Mouse (Mus musculus) CH12.LX (cell line): ENCODE results near the gene Trim69. TPM values are rescaled to one million over a fixed set of nuclear protein-coding genes. Genes with fewer than 3 reads are reported as not detected.

ENCODE experiments used
- DNase-seq: peaks from one replicate; pipeline ENCODE4 v3.0.0-alpha.2; 2013; ENCODE audit errors: extremely low read depth
- H3K27ac ChIP-seq: 2 replicates; pipeline ENCODE4 v1.5.1; 2012; ENCODE audit warnings: low read depth, mild to moderate bottlenecking, control low read depth, moderate library complexity; ENCODE audit not compliant: insufficient read depth
- H3K27me3 ChIP-seq: replicated peaks from 2 replicates; pipeline ENCODE3; 2012; ENCODE audit warnings: inconsistent platforms
- H3K36me3 ChIP-seq, 2 experiments: replicated peaks in 1 of 2; 2 replicates each; pipeline versions ENCODE3 to v1.6.1; 2012; ENCODE audit warnings: inconsistent platforms in 1 of 2, low read length in 1 of 2, mild to moderate bottlenecking in 1 of 2, mixed read lengths in 1 of 2, moderate library complexity in 1 of 2; ENCODE audit not compliant: control insufficient read depth in 1 of 2, insufficient read depth in 1 of 2
- H3K4me1 ChIP-seq, 2 experiments: 2 replicates each; pipeline ENCODE4 v1.6.1; 2012; ENCODE audit warnings: inconsistent platforms in 1 of 2, moderate library complexity in 1 of 2; ENCODE audit not compliant: insufficient read depth in 2 of 2, control insufficient read depth in 1 of 2
- H3K4me2 ChIP-seq: 2 replicates; pipeline ENCODE4 v1.6.1; 2012; ENCODE audit warnings: low read depth, mild to moderate bottlenecking, control low read depth; ENCODE audit not compliant: poor library complexity, insufficient read depth, severe bottlenecking
- H3K4me3 ChIP-seq, 3 experiments: fragments of 150-350 bp in 1 of 3; sonication (generic) in 1 of 3; replicated peaks in 1 of 3; 2 replicates each; pipeline versions ENCODE3 to v1.5.1; 2011 to 2012; ENCODE audit warnings: low read depth in 2 of 3, low read length in 2 of 3, mild to moderate bottlenecking in 2 of 3, moderate library complexity in 2 of 3, control low read depth in 1 of 3, improper control_type of control experiment in 1 of 3, inconsistent platforms in 1 of 3, mixed read lengths in 1 of 3; ENCODE audit not compliant: poor library complexity in 1 of 3
- H3K79me2 ChIP-seq: replicated peaks from 2 replicates; pipeline ENCODE4 v1.6.1; 2012; ENCODE audit warnings: mild to moderate bottlenecking, moderate library complexity; ENCODE audit not compliant: control insufficient read depth, poor library complexity, insufficient read depth, severe bottlenecking; ENCODE audit errors: extremely low read depth
- H3K9ac ChIP-seq: 2 replicates; pipeline ENCODE4 v1.6.1; 2012; ENCODE audit warnings: low read depth, mild to moderate bottlenecking, control low read depth, moderate library complexity; ENCODE audit not compliant: insufficient read depth
- H3K9me3 ChIP-seq: replicated peaks from 2 replicates; pipeline ENCODE3; 2012; ENCODE audit warnings: low read length, inconsistent platforms, mixed read lengths
- BHLHE40 ChIP-seq: IDR thresholded peaks from 2 replicates; pipeline ENCODE4 v1.6.1; 2011; ENCODE audit warnings: mild to moderate bottlenecking, low read depth, low read length, improper control_type of control experiment
- CHD1 ChIP-seq: IDR thresholded peaks from 2 replicates; pipeline ENCODE4 v1.6.1; 2012; ENCODE audit warnings: low read depth, low read length, improper control_type of control experiment, inconsistent platforms
- CHD2 ChIP-seq: IDR thresholded peaks from 2 replicates; pipeline ENCODE4 v1.6.1; 2011; ENCODE audit warnings: low read length, improper control_type of control experiment
- CTCF ChIP-seq, 2 experiments: IDR thresholded peaks in 1 of 2; conservative IDR thresholded peaks in 1 of 2; 2 replicates each; pipeline ENCODE4 v1.5.1; 2011 to 2012; ENCODE audit warnings: low read depth in 2 of 2, low read length in 2 of 2, improper control_type of control experiment in 1 of 2, inconsistent platforms in 1 of 2, mild to moderate bottlenecking in 1 of 2, moderate library complexity in 1 of 2
- E2F4 ChIP-seq: IDR thresholded peaks from 2 replicates; pipeline ENCODE4 v1.6.1; 2011; ENCODE audit warnings: low read depth, low read length, improper control_type of control experiment; ENCODE audit not compliant: insufficient replicate concordance
- ELF1 ChIP-seq: IDR thresholded peaks from 2 replicates; pipeline ENCODE4 v1.6.1; 2014; ENCODE audit warnings: low read depth, mild to moderate bottlenecking, inconsistent platforms, low read length, improper control_type of control experiment
- EP300 ChIP-seq: IDR thresholded peaks from 2 replicates; pipeline ENCODE4 v1.6.1; 2011; ENCODE audit warnings: low read length, improper control_type of control experiment
- ETS1 ChIP-seq: conservative IDR thresholded peaks from 2 replicates; pipeline ENCODE4 v1.6.1; 2012; ENCODE audit warnings: low read depth, mild to moderate bottlenecking, inconsistent platforms, low read length, improper control_type of control experiment, moderate library complexity
- GABPA ChIP-seq: IDR thresholded peaks from 2 replicates; pipeline ENCODE4 v1.6.1; 2012; ENCODE audit warnings: low read depth, low read length, improper control_type of control experiment, inconsistent platforms; ENCODE audit not compliant: insufficient replicate concordance
- HCFC1 ChIP-seq: IDR thresholded peaks from 2 replicates; pipeline ENCODE4 v1.6.1; 2012; ENCODE audit warnings: low read depth, mild to moderate bottlenecking, inconsistent platforms, low read length, improper control_type of control experiment
- IRF4 ChIP-seq: IDR thresholded peaks from 2 replicates; pipeline ENCODE4 v1.6.1; 2014; ENCODE audit warnings: low read depth, mild to moderate bottlenecking, inconsistent platforms, low read length, improper control_type of control experiment
- JUN ChIP-seq: IDR thresholded peaks from 2 replicates; pipeline ENCODE4 v1.6.1; 2011; ENCODE audit warnings: low read depth, mild to moderate bottlenecking, low read length, improper control_type of control experiment, moderate library complexity; ENCODE audit not compliant: insufficient read depth
- JUND ChIP-seq: conservative IDR thresholded peaks from 2 replicates; pipeline ENCODE4 v1.6.1; 2011; ENCODE audit warnings: low read depth, low read length, improper control_type of control experiment
- KAT2A ChIP-seq: IDR thresholded peaks from 2 replicates; pipeline ENCODE4 v1.6.1; 2012; ENCODE audit warnings: low read length, improper control_type of control experiment, inconsistent platforms; ENCODE audit not compliant: insufficient replicate concordance
- MAFK ChIP-seq: IDR thresholded peaks from 2 replicates; pipeline ENCODE4 v1.6.1; 2011; ENCODE audit warnings: low read length, improper control_type of control experiment; ENCODE audit not compliant: insufficient replicate concordance
- MAX ChIP-seq: IDR thresholded peaks from 2 replicates; pipeline ENCODE4 v1.6.1; 2011; ENCODE audit warnings: low read length, improper control_type of control experiment
- MAZ ChIP-seq: IDR thresholded peaks from 2 replicates; pipeline ENCODE4 v1.6.1; 2012; ENCODE audit warnings: low read depth, mild to moderate bottlenecking, inconsistent platforms, low read length, improper control_type of control experiment, moderate library complexity
- MEF2A ChIP-seq: IDR thresholded peaks from 2 replicates; pipeline ENCODE4 v1.6.1; 2014; ENCODE audit warnings: low read depth, mild to moderate bottlenecking, inconsistent platforms, low read length, improper control_type of control experiment, borderline replicate concordance
- MXI1 ChIP-seq: IDR thresholded peaks from 2 replicates; pipeline ENCODE4 v1.6.1; 2011; ENCODE audit warnings: mild to moderate bottlenecking, low read depth, low read length, improper control_type of control experiment
- MYC ChIP-seq: IDR thresholded peaks from 2 replicates; pipeline ENCODE4 v1.6.1; 2011; ENCODE audit warnings: low read depth, mild to moderate bottlenecking, improper control_type of control experiment, low read length
- NELFE ChIP-seq: IDR thresholded peaks from 2 replicates; pipeline ENCODE4 v1.6.1; 2011; ENCODE audit warnings: low read depth, low read length, improper control_type of control experiment
- NRF1 ChIP-seq: IDR thresholded peaks from 2 replicates; pipeline ENCODE4 v1.6.1; 2014; ENCODE audit warnings: low read depth, mild to moderate bottlenecking, inconsistent platforms, low read length, improper control_type of control experiment, moderate library complexity
- PAX5 ChIP-seq: IDR thresholded peaks from 2 replicates; pipeline ENCODE4 v1.6.1; 2012; ENCODE audit warnings: low read length, inconsistent platforms, mixed read lengths
- POLR2A ChIP-seq: IDR thresholded peaks from 2 replicates; pipeline ENCODE4 v1.6.1; 2011; ENCODE audit warnings: low read depth, mild to moderate bottlenecking, improper control_type of control experiment, low read length
- POLR2AphosphoS2 ChIP-seq: IDR thresholded peaks from 2 replicates; pipeline ENCODE4 v1.6.1; 2011; ENCODE audit warnings: low read depth, low read length, improper control_type of control experiment
- SIN3A ChIP-seq: IDR thresholded peaks from 2 replicates; pipeline ENCODE4 v1.6.1; 2012; ENCODE audit warnings: low read length, improper control_type of control experiment, inconsistent platforms
- TBP ChIP-seq: conservative IDR thresholded peaks from 2 replicates; pipeline ENCODE4 v1.6.1; 2011; ENCODE audit warnings: low read depth, low read length, improper control_type of control experiment
- TCF12 ChIP-seq: IDR thresholded peaks from 2 replicates; pipeline ENCODE4 v1.6.1; 2014; ENCODE audit warnings: low read depth, mild to moderate bottlenecking, inconsistent platforms, low read length, improper control_type of control experiment
- UBTF ChIP-seq: IDR thresholded peaks from 2 replicates; pipeline ENCODE4 v1.6.1; 2012; ENCODE audit warnings: low read depth, mild to moderate bottlenecking, inconsistent platforms, low read length, improper control_type of control experiment, moderate library complexity
- USF1 ChIP-seq: IDR thresholded peaks from 2 replicates; pipeline ENCODE4 v1.6.1; 2014; ENCODE audit warnings: low read depth, mild to moderate bottlenecking, inconsistent platforms, low read length, improper control_type of control experiment
- USF2 ChIP-seq: conservative IDR thresholded peaks from 2 replicates; pipeline ENCODE4 v1.6.1; 2011; ENCODE audit warnings: low read depth, low read length, improper control_type of control experiment
- ZC3H11A ChIP-seq: IDR thresholded peaks from 2 replicates; pipeline ENCODE4 v1.6.1; 2012; ENCODE audit warnings: low read depth, mild to moderate bottlenecking, inconsistent platforms, low read length, improper control_type of control experiment
- ZKSCAN1 ChIP-seq: IDR thresholded peaks from 2 replicates; pipeline ENCODE4 v1.6.1; 2012; ENCODE audit warnings: low read depth, inconsistent platforms, low read length, improper control_type of control experiment, borderline replicate concordance
- ZMIZ1 ChIP-seq: IDR thresholded peaks from 2 replicates; pipeline ENCODE4 v1.6.1; 2012; ENCODE audit warnings: low read depth, mild to moderate bottlenecking, inconsistent platforms, low read length, improper control_type of control experiment
- dilution Hi-C: fragments of 300-500 bp; cut with MboI; formaldehyde crosslinking; loops from 2 replicates; pipeline ENCODE4 v1.14.3; 2020; ENCODE audit warnings: low sequenced_read_pairs; ENCODE audit not compliant: extremely low pct_unique_long_range_greater_than_20kb, extremely low pct_ligation_motif_present
- in situ Hi-C: fragments of 300-500 bp; cut with MboI; formaldehyde crosslinking; loops from 3 replicates; pipeline ENCODE4 v1.14.3; 2019; ENCODE audit warnings: low sequenced_read_pairs, low pct_ligation_motif_present, low pct_unique_long_range_greater_than_20kb, mixed read lengths
- polyA plus RNA-seq: library from polyadenylated mRNA; unstranded; fragments of >175 nt; gene quantifications from 2 replicates; pipeline ENCODE4 v1.2.1, GENCODE M21; 2012; ENCODE audit warnings: low read depth; ENCODE audit not compliant: insufficient read length
- total RNA-seq, 2 experiments: library from RNA; depleted of rRNA; stranded (reverse); fragments of 300-350 nt in 1 of 2; fragments of >200 nt in 1 of 2; gene quantifications; 2 replicates each; pipeline ENCODE4 v1.2.3; 2012 to 2014

The Trim69 gene
- total and polyA plus RNA-seq, 3 experiments = 0.08 to 0.24 (median 0.13) TPM

GRCm38 (mm10) chr2:122146687-122147086, 13.8 kb upstream of the Trim69 start (continued):
- TF ChIP-seq ZC3H11A (no peak), ZMIZ1 (peak; percentile 55; the same call in 1 of the 2 replicates), UBTF (no peak), E2F4 (no peak), ELF1 (peak; percentile 6; the same call in 1 of the 2 replicates), EP300 (no peak), TBP (no peak), MAFK (no peak), IRF4 (0 out of 2 replicates have a peak, but pooled peaks have one; percentile 30), CHD2 (0 out of 2 replicates have a peak, but pooled peaks have one; percentile 27)

- in situ Hi-C loops (no loop called here), dilution Hi-C loops (no loop called here)
- Histone ChIP-seq H3K4me3 (peak within 1 kb of the TSS; percentile 91 to 93 (median 92)), H3K9me3 (no peaks in the 10 kb centered on the region), H3K9ac (peak within 1 kb of the TSS; percentile 100), H3K27ac (peak within 1 kb of the TSS; percentile 93), H3K36me3 (peaks cover 33 to 43% of the 10 kb centered on the region in 2 experiments), H3K4me1 (peaks cover 9 to 41% of the 10 kb centered on the region in 2 experiments), H3K4me2 (peak within 1 kb of the TSS; percentile 90), H3K27me3 (no peaks in the 10 kb centered on the region), H3K79me2 (peaks cover 50% of the 10 kb centered on the region)
- peak; percentile 99 for DNase-seq
- TF ChIP-seq TCF12 (peak; percentile 98), USF2 (no peak), NRF1 (0 out of 2 replicates have a peak, but pooled peaks have one; percentile 38), JUN (no peak), E2F4 (peak; percentile 70; the same call in 1 of the 2 replicates), ETS1 (peak; percentile 69), KAT2A (0 out of 2 replicates have a peak, but pooled peaks have one; percentile 59), ELF1 (0 out of 2 replicates have a peak, but pooled peaks have one; percentile 22), MEF2A (peak; percentile 66; the same call in 1 of the 2 replicates), MXI1 (peak; percentile 38; the same call in 1 of the 2 replicates), HCFC1 (peak; percentile 52), POLR2A (peak; percentile 100), ZMIZ1 (peak; percentile 99), POLR2AphosphoS2 (peak; percentile 98), GABPA (no peak), CHD2 (peak; percentile 99), JUND (no peak), CHD1 (peak; percentile 95; the same call in 1 of the 2 replicates), CTCF (conservative IDR thresholded peaks at IDR 0.05 in 1 of 2, IDR thresholded peaks at IDR 0.05 in 1 of 2; ENCODE audit: low read depth in 2 of 2, low read length in 2 of 2) (no peak), BHLHE40 (peak; percentile 92), MAX (peak; percentile 64; the same call in 1 of the 2 replicates), USF1 (no peak), MAZ (no peak), TBP (peak; percentile 99), MYC (peak; percentile 88), NELFE (peak; percentile 100), PAX5 (no peak), ZKSCAN1 (no peak), SIN3A (peak; percentile 84), MAFK (no peak), EP300 (no peak), IRF4 (peak; percentile 89)
Observed at GRCm38 (mm10) chr2:122147508-122148241, 12.8 kb upstream of the Trim69 start, which contains the start of gene B2m. Gene B2m (plus strand): TSS chr2:122147686.
